Mouse (Mus musculus) midbrain, embryonic 11.5 days (tissue): ENCODE measurements at regions not wholly inside any gene's neighbourhood (a gene's known extent, or its start where the extent isn't known, plus 50 kb on each side); places are given as distances from the start of the nearest gene placed in this dataset.

Experiments used
- ATAC-seq: fragments of 200-750 bp; cut with Nextera tagmentation; 2 replicates; pipeline ENCODE4 v1.8.0; 2017; ENCODE audit warnings: moderate TSS enrichment, moderate library complexity; ENCODE audit not compliant: low FRiP score
- DNase-seq: peaks from one replicate; pipeline ENCODE4 v3.0.0; 2015; ENCODE audit warnings: low spot score; ENCODE audit errors: missing footprints
- H3K27ac ChIP-seq: fragments of 300-500 bp; sonication (generic); 2 replicates; pipeline ENCODE4 v1.5.1; 2014; ENCODE audit warnings: low read depth, low read length
- H3K27me3 ChIP-seq: fragments of 300-500 bp; sonication (generic); 2 replicates; pipeline ENCODE4 v1.6.1; 2014; ENCODE audit warnings: mild to moderate bottlenecking, low read length, moderate library complexity, mixed read lengths; ENCODE audit not compliant: control insufficient read depth, insufficient read depth
- H3K36me3 ChIP-seq: fragments of 300-500 bp; sonication (generic); 2 replicates; pipeline ENCODE4 v1.6.1; 2014; ENCODE audit warnings: mild to moderate bottlenecking, low read length, moderate library complexity, mixed read lengths; ENCODE audit not compliant: control insufficient read depth, insufficient read depth
- H3K4me1 ChIP-seq: fragments of 300-500 bp; sonication (generic); 2 replicates; pipeline ENCODE4 v1.6.1; 2014; ENCODE audit warnings: low read length; ENCODE audit not compliant: control insufficient read depth, insufficient read depth
- H3K4me2 ChIP-seq: fragments of 300-500 bp; sonication (generic); 2 replicates; pipeline ENCODE4 v1.6.1; 2014; ENCODE audit warnings: mild to moderate bottlenecking, moderate library complexity
- H3K4me3 ChIP-seq: fragments of 300-500 bp; sonication (generic); 2 replicates; pipeline ENCODE4 v1.5.1; 2014; ENCODE audit warnings: low read depth, low read length
- H3K9ac ChIP-seq: fragments of 300-500 bp; sonication (generic); 2 replicates; pipeline ENCODE4 v1.6.1; 2014; ENCODE audit warnings: low read length
- H3K9me3 ChIP-seq: fragments of 300-500 bp; sonication (generic); 2 replicates; pipeline ENCODE4 v1.6.1; 2016; ENCODE audit warnings: low read length; ENCODE audit not compliant: control insufficient read depth
- WGBS: fragments of 180-500 bp; shearing (Covaris S2); extraction: QIAGEN DNeasy Blood & Tissue Kit; methylation state at CpG from one replicate; pipeline ENCODE4 v1.1.7; 2014; 5-methylcytosine and 5-hydroxymethylcytosine counted together

GRCm38 (mm10) chr8:30937449-30938075 lies 2490.9 kb upstream of the 5930422O12Rik start:
- Histone ChIP-seq H3K9ac (no peak overlapping the region), H3K4me2 (no peak overlapping the region), H3K4me1 (no peaks in the 10 kb centered on the region), H3K27ac (no peak overlapping the region), H3K4me3 (no peak overlapping the region), H3K36me3 (no peaks in the 10 kb centered on the region), H3K9me3 (no peaks in the 10 kb centered on the region), H3K27me3 (no peaks in the 10 kb centered on the region)
- no peak for ATAC-seq
- DNase-seq = no peak
- WGBS = 83% methylated on average over 4 of the region's 4 CpGs

GRCm38 (mm10) chr8:30940901-30941300 lies 2487.6 kb upstream of the 5930422O12Rik start:
- H3K36me3 ChIP-seq = no peaks in the 10 kb centered on the region
- ATAC-seq = no peak
- WGBS = 64% methylated on average over 4 of the region's 4 CpGs

GRCm38 (mm10) chr8:30941511-30942175 lies 2486.9 kb upstream of the 5930422O12Rik start:
- ATAC-seq = no peak

More at GRCm38 (mm10) chr8:30940901-30941300, 2487.6 kb upstream of the 5930422O12Rik start:
- Histone ChIP-seq H3K9ac (no peak overlapping the region), H3K27ac (no peak overlapping the region), H3K4me3 (no peak overlapping the region), H3K9me3 (no peaks in the 10 kb centered on the region), H3K4me2 (no peak overlapping the region), H3K27me3 (no peaks in the 10 kb centered on the region), H3K4me1 (no peaks in the 10 kb centered on the region)
- no peak for DNase-seq

GRCm38 (mm10) chr8:30946154-30947065 lies 2482.1 kb upstream of the 5930422O12Rik start:
- no peaks in the 10 kb centered on the region for H3K9me3 ChIP-seq
- ATAC-seq (no peak), DNase-seq (no peak)
- H3K36me3 ChIP-seq = no peaks in the 10 kb centered on the region
- 81% methylated on average over 10 of the region's 10 CpGs for WGBS
- H3K27me3 ChIP-seq = no peaks in the 10 kb centered on the region
- H3K4me2 ChIP-seq = no peak overlapping the region
- H3K27ac ChIP-seq = no peak overlapping the region
- H3K4me3 ChIP-seq = no peak overlapping the region
- no peak overlapping the region for H3K9ac ChIP-seq
- H3K4me1 ChIP-seq = no peaks in the 10 kb centered on the region

More at GRCm38 (mm10) chr8:30941511-30942175, 2486.9 kb upstream of the 5930422O12Rik start:
- Histone ChIP-seq H3K9ac (no peak overlapping the region), H3K4me1 (no peaks in the 10 kb centered on the region), H3K36me3 (no peaks in the 10 kb centered on the region), H3K4me3 (no peak overlapping the region), H3K27me3 (no peaks in the 10 kb centered on the region), H3K9me3 (no peaks in the 10 kb centered on the region), H3K27ac (no peak overlapping the region), H3K4me2 (no peak overlapping the region)
- WGBS = 90% methylated on average over 11 of the region's 11 CpGs
- DNase-seq = no peak

- no peak overlapping the region for H3K27ac ChIP-seq
- no peaks in the 10 kb centered on the region for H3K9me3 ChIP-seq
- no peak overlapping the region for H3K9ac ChIP-seq
- no peaks in the 10 kb centered on the region for H3K4me1 ChIP-seq
- no peak overlapping the region for H3K4me2 ChIP-seq
- ATAC-seq = no peak
- no peak overlapping the region for H3K4me3 ChIP-seq
- H3K36me3 ChIP-seq = no peaks in the 10 kb centered on the region
- DNase-seq = no peak
- H3K27me3 ChIP-seq = no peaks in the 10 kb centered on the region
Measured at GRCm38 (mm10) chr8:30952818-30953217, 2475.7 kb upstream of the 5930422O12Rik start.

- no peaks in the 10 kb centered on the region for H3K36me3 ChIP-seq
- no peaks in the 10 kb centered on the region for H3K4me1 ChIP-seq
- ATAC-seq = no peak
- 44% methylated on average over 17 of the region's 17 CpGs for WGBS
- H3K27me3 ChIP-seq = no peaks in the 10 kb centered on the region
- DNase-seq = peak; percentile 86
- H3K27ac ChIP-seq = no peak overlapping the region
- H3K9me3 ChIP-seq = no peaks in the 10 kb centered on the region
- no peak overlapping the region for H3K4me3 ChIP-seq
- H3K4me2 ChIP-seq = peak overlapping the region; percentile 24; the same call in 1 of the 2 replicates
- no peak overlapping the region for H3K9ac ChIP-seq
Measured at GRCm38 (mm10) chr8:30959436-30960180, 2468.9 kb upstream of the 5930422O12Rik start.

- WGBS = 81% methylated on average over 8 of the region's 8 CpGs
- DNase-seq = no peak
- ATAC-seq = no peak
Measured at GRCm38 (mm10) chr8:30960486-30960885, 2468.0 kb upstream of the 5930422O12Rik start.

GRCm38 (mm10) chr8:30962207-30962606 lies 2466.3 kb upstream of the 5930422O12Rik start:
- no peak for ATAC-seq

More at GRCm38 (mm10) chr8:30960486-30960885, 2468.0 kb upstream of the 5930422O12Rik start:
- Histone ChIP-seq H3K36me3 (no peaks in the 10 kb centered on the region), H3K4me2 (no peak overlapping the region), H3K9ac (no peak overlapping the region), H3K4me1 (no peaks in the 10 kb centered on the region), H3K27me3 (no peaks in the 10 kb centered on the region), H3K27ac (no peak overlapping the region), H3K9me3 (no peaks in the 10 kb centered on the region), H3K4me3 (no peak overlapping the region)

More at GRCm38 (mm10) chr8:30962207-30962606, 2466.3 kb upstream of the 5930422O12Rik start:
- Histone ChIP-seq H3K4me3 (no peak overlapping the region), H3K4me1 (no peaks in the 10 kb centered on the region), H3K9me3 (no peaks in the 10 kb centered on the region), H3K4me2 (no peak overlapping the region), H3K27ac (no peak overlapping the region), H3K9ac (no peak overlapping the region), H3K36me3 (no peaks in the 10 kb centered on the region), H3K27me3 (no peaks in the 10 kb centered on the region)
- WGBS = 76% methylated on average over 3 of the region's 3 CpGs
- DNase-seq = no peak
